8 mouse cellular contexts compared by ENCODE assay signal in the genomic region with DNA sequence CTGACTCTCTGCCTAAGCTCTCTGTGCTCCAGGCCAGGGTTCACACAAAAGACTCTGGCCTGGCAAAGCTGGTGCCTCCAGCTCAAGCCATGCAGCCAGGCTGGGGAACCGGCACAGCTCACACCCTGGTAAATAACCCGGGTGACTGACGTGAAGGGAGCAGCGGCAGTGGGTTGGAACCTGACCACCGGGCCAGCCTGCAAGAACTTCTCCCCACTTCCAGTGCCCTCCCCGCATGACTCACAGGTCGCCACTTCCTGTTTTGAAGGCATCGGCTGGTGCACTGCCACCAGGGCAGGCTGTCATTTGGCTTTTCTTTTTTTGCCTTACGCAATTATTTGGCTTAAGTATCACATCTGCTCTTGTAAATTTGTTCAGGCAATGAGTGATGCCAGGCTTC.
DNase-seq lines count a peak whose midpoint lies in the region; ATAC-seq and TF ChIP-seq lines count a peak whose summit lies in the region.

No protein-coding gene starts in this region.

- ATAC-seq in frontal cortex, adult (ENCODE audit: low TSS enrichment): peak; percentile 25; the same call in 1 of the 2 replicates
- ATAC-seq in kidney, postnatal 0 days (replicated peaks; ENCODE audit: low FRiP score, low read depth): peak; percentile 34; the same call in 1 of the 2 replicates
- ATAC-seq in liver, postnatal 0 days: peak; percentile 88

- DNase-seq in frontal cortex, postnatal 25 days (ENCODE audit: low spot score in 2 of 2): no peak
- DNase-seq in heart, adult 2 months: peak; percentile 77 to 92
- peak; percentile 62 for DNase-seq in kidney, postnatal 0 days (ENCODE audit: low spot score)
- peak; percentile 87 for DNase-seq in liver, postnatal 0 days
- peak; percentile 76 for DNase-seq in spleen, adult 12 weeks (ENCODE audit: low spot score)
- DNase-seq in retina, postnatal 1 day: no peak

- peak; percentile 86 for TF ChIP-seq EP300 in heart, adult 2 months (IDR thresholded peaks at IDR 0.05; ENCODE audit: insufficient read depth, low read depth, low read length)
- TF ChIP-seq EP300 in liver, postnatal 0 days (IDR thresholded peaks at IDR 0.05; ENCODE audit: low read depth): peak; percentile 74

- no peaks in the 10 kb centered on the region; the same call in none of the 2 replicates for H3K36me3 ChIP-seq in heart, adult 2 months (ENCODE audit: control insufficient read depth, insufficient read depth, low read length)
- H3K36me3 ChIP-seq in kidney, postnatal 0 days (ENCODE audit: insufficient read depth, low read length): no peaks in the 10 kb centered on the region
- H3K36me3 ChIP-seq in liver, postnatal 0 days (replicated peaks; ENCODE audit: insufficient read depth, low read length): peaks cover 7% of the 10 kb centered on the region

- intact Hi-C loops in heart, adult 2 months (cut with DNase I): loop anchor here (5.0 to 10.0 kb wide), 3 partner anchors 34 to 144 kb away; partner anchors contain the start of gene Ugcg

- 3% methylated on average over 9 of the region's 9 CpGs for WGBS in bone marrow, adult 2 months
- 12% methylated on average over 9 of the region's 9 CpGs for WGBS in heart, adult 2 months
- WGBS in kidney, postnatal 0 days: 33% methylated on average over 9 of the region's 9 CpGs
- 5% methylated on average over 9 of the region's 9 CpGs for WGBS in liver, postnatal 0 days (ENCODE audit: insufficient replicate concordance)

- no peaks in the 10 kb centered on the region for H3K27me3 ChIP-seq in heart, adult 2 months (ENCODE audit: control insufficient read depth, insufficient read depth, low read length)
- H3K27me3 ChIP-seq in kidney, postnatal 0 days (ENCODE audit: insufficient read depth, low read length): no peaks in the 10 kb centered on the region
- no peaks in the 10 kb centered on the region for H3K27me3 ChIP-seq in liver, postnatal 0 days (ENCODE audit: insufficient read depth, low read length)

- TF ChIP-seq POLR2A in bone marrow, adult 2 months (IDR thresholded peaks at IDR 0.05; ENCODE audit: borderline replicate concordance, control insufficient read depth, low read depth, low read length): peak; percentile 90
- peak; percentile 44; the same call in 1 of the 2 replicates for TF ChIP-seq POLR2A in heart, adult 2 months (IDR thresholded peaks at IDR 0.05; ENCODE audit: insufficient read depth, low read depth, low read length)

- H3K9me3 ChIP-seq in kidney, postnatal 0 days (replicated peaks; ENCODE audit: low read length): no peaks in the 10 kb centered on the region
- H3K9me3 ChIP-seq in liver, postnatal 0 days (ENCODE audit: low read length): no peaks in the 10 kb centered on the region

- peak overlapping the region; percentile 35; the same call in 1 of the 2 replicates for H3K9ac ChIP-seq in heart, adult 2 months (ENCODE audit: low read depth, low read length)
- no peak overlapping the region for H3K9ac ChIP-seq in kidney, postnatal 0 days (ENCODE audit: low read depth, low read length)
- H3K9ac ChIP-seq in liver, postnatal 0 days (replicated peaks): peak overlapping the region; percentile 51

- no peaks in the 10 kb centered on the region for H3K79me2 ChIP-seq in heart, adult 2 months (replicated peaks; ENCODE audit: control insufficient read depth, insufficient read depth, low read length)

- peaks cover 11% of the 10 kb centered on the region for H3K4me1 ChIP-seq in bone marrow, adult 2 months (ENCODE audit: control insufficient read depth, insufficient read depth, low read length)
- peaks cover 19% of the 10 kb centered on the region for H3K4me1 ChIP-seq in heart, adult 2 months (ENCODE audit: control insufficient read depth, insufficient read depth, low read length)
- peaks cover 11% of the 10 kb centered on the region for H3K4me1 ChIP-seq in kidney, postnatal 0 days (replicated peaks; ENCODE audit: insufficient read depth, low read length)
- peaks cover 40% of the 10 kb centered on the region for H3K4me1 ChIP-seq in liver, postnatal 0 days (ENCODE audit: insufficient read depth)

- peak; percentile 15; the same call in 1 of the 2 replicates for TF ChIP-seq CTCF in bone marrow, adult 2 months (IDR thresholded peaks at IDR 0.05; ENCODE audit: control insufficient read depth, insufficient read depth, low read length)
- no peak for TF ChIP-seq CTCF in heart, adult 2 months (IDR thresholded peaks at IDR 0.05)
- TF ChIP-seq CTCF in kidney, postnatal 0 days (IDR thresholded peaks at IDR 0.05; ENCODE audit: low read depth): no peak
- TF ChIP-seq CTCF in liver, postnatal 0 days (IDR thresholded peaks at IDR 0.05; ENCODE audit: low read depth): no peak

- H3K27ac ChIP-seq in bone marrow, adult 2 months (ENCODE audit: control insufficient read depth, insufficient read depth, low read depth, low read length, poor library complexity): peak overlapping the region; percentile 98
- peak overlapping the region; percentile 64 for H3K27ac ChIP-seq in heart, adult 2 months
- peak overlapping the region; percentile 73 for H3K27ac ChIP-seq in kidney, postnatal 0 days
- H3K27ac ChIP-seq in liver, postnatal 0 days (ENCODE audit: low read depth): peak overlapping the region; percentile 98

- no peak overlapping the region for H3K4me2 ChIP-seq in kidney, postnatal 0 days (ENCODE audit: low read length)
- H3K4me2 ChIP-seq in liver, postnatal 0 days (ENCODE audit: low read depth, low read length): peak overlapping the region; percentile 33; the same call in 1 of the 2 replicates

- H3K4me3 ChIP-seq in bone marrow, adult 2 months (replicated peaks; ENCODE audit: control insufficient read depth, low read depth, low read length): no peak overlapping the region
- 0 out of 2 replicates have a peak overlapping the region, but pooled peaks have one; percentile 13 for H3K4me3 ChIP-seq in heart, adult 2 months
- no peak overlapping the region for H3K4me3 ChIP-seq in kidney, postnatal 0 days (replicated peaks; ENCODE audit: low read depth, low read length)
- H3K4me3 ChIP-seq in liver, postnatal 0 days (ENCODE audit: low read depth, low read length): no peak overlapping the region

Comparison
In these comparisons a context has a peak if more than half of its experiments do, and no peak if none do; other contexts are left out.
1. ATAC-seq: peak in every context shown above with its lines; median percentile 88 in liver, postnatal 0 days; 34 in kidney, postnatal 0 days; 25 in frontal cortex, adult.
2. DNase-seq: peak in heart, adult 2 months (2 of 2), kidney, postnatal 0 days (single experiment), liver, postnatal 0 days (single experiment) and spleen, adult 12 weeks (single experiment); none in frontal cortex, postnatal 25 days (0 of 2) and retina, postnatal 1 day (single experiment).
3. Peak in every context shown above with its lines, with median percentiles within 50 percentile points of each other: H3K27ac ChIP-seq.